ENCODE assay signal across 7 mouse cellular contexts in the genomic region with DNA sequence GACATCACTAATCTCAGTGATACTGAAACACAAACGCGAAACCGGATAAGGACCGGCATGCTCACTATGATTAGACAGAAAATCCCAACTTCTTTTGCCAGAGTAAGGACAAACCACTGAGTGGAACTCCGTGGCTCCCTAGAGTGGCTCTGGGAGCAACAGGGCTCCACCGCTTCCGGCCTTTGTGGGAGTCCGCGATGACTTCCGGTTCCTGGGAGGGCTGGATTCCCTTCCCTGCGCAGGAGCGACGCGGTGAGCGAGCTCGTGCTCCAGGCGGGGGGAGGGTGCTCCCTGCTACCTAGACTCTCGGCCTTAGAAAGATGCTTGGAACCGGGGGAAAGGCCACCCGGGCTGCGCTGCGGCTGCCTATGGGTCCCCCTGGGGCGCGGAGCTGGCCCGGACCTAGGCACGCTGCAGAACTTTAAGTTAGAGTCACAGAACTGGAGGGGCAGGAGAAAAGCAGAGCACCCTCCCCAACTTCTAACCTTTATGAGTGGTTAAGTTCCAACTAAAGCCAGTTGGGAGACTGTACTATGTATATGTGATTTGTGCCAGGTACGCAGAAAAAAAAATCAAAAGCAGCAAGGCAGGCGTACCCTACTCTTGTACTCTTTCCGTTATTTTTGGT. TPM values are rescaled to one million over a fixed set of nuclear protein-coding genes. Genes with fewer than 3 reads are reported as not detected.
DNase-seq lines count a peak whose midpoint lies in the region; ATAC-seq lines count a peak whose summit lies in the region.

A gene (plus strand): TSS at position 200 of the 628 bp plus-strand sequence.

- no peaks in the 10 kb centered on the region for H3K4me1 ChIP-seq in embryonic facial prominence, embryonic 11.5 days (ENCODE audit: control insufficient read depth, insufficient read depth, low read length)
- H3K4me1 ChIP-seq in limb, embryonic 10.5 days: peaks cover 19% of the 10 kb centered on the region
- peaks cover 27% of the 10 kb centered on the region for H3K4me1 ChIP-seq in midbrain, embryonic 13.5 days (replicated peaks)

- peak within 1 kb of the TSS; percentile 94 for H3K9ac ChIP-seq in embryonic facial prominence, embryonic 11.5 days (replicated peaks; ENCODE audit: low read length)
- peak within 1 kb of the TSS; percentile 92 for H3K9ac ChIP-seq in midbrain, embryonic 13.5 days (replicated peaks)

- H3K4me2 ChIP-seq in embryonic facial prominence, embryonic 11.5 days (ENCODE audit: low read depth, low read length): peak within 1 kb of the TSS; percentile 58
- H3K4me2 ChIP-seq in midbrain, embryonic 13.5 days (replicated peaks): peak within 1 kb of the TSS; percentile 70

- 1% methylated on average over 26 of the region's 29 CpGs for WGBS in embryonic facial prominence, embryonic 11.5 days
- WGBS in limb, embryonic 10.5 days: 1% methylated on average over 29 of the region's 29 CpGs
- WGBS in midbrain, embryonic 13.5 days: under 1% methylated on average over 29 of the region's 29 CpGs

- peak; percentile 95 for DNase-seq in adrenal gland, postnatal 14 days
- peak; percentile 98 for DNase-seq in embryonic facial prominence, embryonic 11.5 days (ENCODE audit: low spot score)
- peak; percentile 93 for DNase-seq in kidney, adult 11 months
- DNase-seq in limb, embryonic 10.5 days (ENCODE audit: low spot score): peak; percentile 96
- peak; percentile 65 for DNase-seq in spleen, adult 12 weeks (ENCODE audit: low spot score)

- H3K27ac ChIP-seq in embryonic facial prominence, embryonic 11.5 days (replicated peaks; ENCODE audit: low read depth, low read length): 0 out of 2 replicates have a peak within 1 kb of the TSS, but pooled peaks have one; percentile 22
- peak within 1 kb of the TSS; percentile 96 for H3K27ac ChIP-seq in limb, embryonic 10.5 days
- H3K27ac ChIP-seq in midbrain, embryonic 13.5 days: peak within 1 kb of the TSS; percentile 69

- H3K36me3 ChIP-seq in embryonic facial prominence, embryonic 11.5 days (replicated peaks; ENCODE audit: control insufficient read depth, insufficient read depth, low read depth, low read length): no peaks in the 10 kb centered on the region
- peaks cover 32% of the 10 kb centered on the region for H3K36me3 ChIP-seq in limb, embryonic 10.5 days
- H3K36me3 ChIP-seq in midbrain, embryonic 13.5 days: peaks cover 10% of the 10 kb centered on the region

- peak; percentile 99 for ATAC-seq in embryonic facial prominence, embryonic 11.5 days (replicated peaks; ENCODE audit: insufficient number of reproducible peaks, low FRiP score, low TSS enrichment, low read depth)
- ATAC-seq in granulocyte monocyte progenitor cell, adult 5-6 weeks (replicated peaks; ENCODE audit: poor library complexity, severe bottlenecking): peak; percentile 100
- ATAC-seq in midbrain, embryonic 13.5 days: peak; percentile 99

- H3K9me3 ChIP-seq in embryonic facial prominence, embryonic 11.5 days (replicated peaks; ENCODE audit: control insufficient read depth, low read length): no peaks in the 10 kb centered on the region
- H3K9me3 ChIP-seq in limb, embryonic 10.5 days (replicated peaks): no peaks in the 10 kb centered on the region
- H3K9me3 ChIP-seq in midbrain, embryonic 13.5 days: no peaks in the 10 kb centered on the region

- H3K4me3 ChIP-seq in embryonic facial prominence, embryonic 11.5 days (ENCODE audit: low read depth, low read length): peak within 1 kb of the TSS; percentile 57
- H3K4me3 ChIP-seq in limb, embryonic 10.5 days: peak within 1 kb of the TSS; percentile 87
- peak within 1 kb of the TSS; percentile 88 for H3K4me3 ChIP-seq in midbrain, embryonic 13.5 days (replicated peaks)

- H3K27me3 ChIP-seq in embryonic facial prominence, embryonic 11.5 days (ENCODE audit: control insufficient read depth, insufficient read depth, low read length): no peaks in the 10 kb centered on the region
- no peaks in the 10 kb centered on the region for H3K27me3 ChIP-seq in limb, embryonic 10.5 days (ENCODE audit: low read depth, poor library complexity, severe bottlenecking)
- H3K27me3 ChIP-seq in midbrain, embryonic 13.5 days: no peaks in the 10 kb centered on the region; the same call in 1 of the 2 replicates

RNA-seq across cellular contexts. Expression of the gene that starts here (rescaled TPM):
- 8.0 and 10.1 TPM in 2 replicates for total RNA-seq in adrenal gland, postnatal 14 days (2021)
- polyA plus RNA-seq in embryonic facial prominence, embryonic 11.5 days (2014; fragmentation: Nextera tagmentation; extraction: Ambion mirVana): 20.5 and 21.5 TPM in 2 replicates
- 8.4 and 8.6 TPM in 2 replicates for total RNA-seq in granulocyte monocyte progenitor cell, adult 5-6 weeks (2014; fragmentation: Nextera tagmentation)
- total RNA-seq in granulocyte monocyte progenitor cell, adult 5-6 weeks (2017): 11.1 and 20.0 TPM in 2 replicates
- 19.6 and 19.7 TPM in 2 replicates for polyA plus RNA-seq in limb, embryonic 10.5 days (2016; fragmentation: Nextera tagmentation; extraction: Ambion mirVana)
- 15.5 and 16.8 TPM in 2 replicates for polyA plus RNA-seq in midbrain, embryonic 13.5 days (2015; fragmentation: Nextera tagmentation; extraction: Ambion mirVana)

Comparison
In these comparisons a context has a peak if more than half of its experiments do, and no peak if none do; other contexts are left out.
1. Peak in every context shown above with its lines: DNase-seq, ATAC-seq, H3K4me3 ChIP-seq and H3K27ac ChIP-seq.
2. H3K27ac ChIP-seq: peak in every context shown above with its lines; median percentile 96 in limb, embryonic 10.5 days; 69 in midbrain, embryonic 13.5 days; 22 in embryonic facial prominence, embryonic 11.5 days.